Mouse (Mus musculus) forebrain, embryonic 15.5 days (tissue): ENCODE data around the gene Angel2. TPM values are rescaled to one million over a fixed set of nuclear protein-coding genes. Genes with fewer than 3 reads are reported as not detected.

Experiments
- polyA plus RNA-seq: library from polyadenylated mRNA; unstranded; fragments of >200 nt; fragmentation: Nextera tagmentation; extraction: Ambion mirVana; gene quantifications from 2 replicates; pipeline ENCODE4 v1.2.1, GENCODE M21; 2015

Angel2 gene
- polyA plus RNA-seq, 1 experiment from 2014 or later: 67.6 TPM

Other genes starting within 250 kb of the Angel2 start
- gene Rps6kc1, start 13.3 kb upstream of the Angel2 start, polyA plus RNA-seq: 27.9 and 28.4 TPM in 2 replicates
- gene Vash2, start 54.2 kb downstream of the Angel2 start, polyA plus RNA-seq: 84.1 and 88.7 TPM in 2 replicates
- gene Flvcr1, start 101.0 kb downstream of the Angel2 start, polyA plus RNA-seq: 6.9 and 8.1 TPM in 2 replicates
- gene Spata45, start 111.5 kb downstream of the Angel2 start, polyA plus RNA-seq: not detected in 2 replicates
- 10.3 and 12.6 TPM in 2 replicates for gene Tatdn3, start 137.8 kb downstream of the Angel2 start, polyA plus RNA-seq
- 9.7 and 10.5 TPM in 2 replicates for gene Nsl1, start 137.9 kb downstream of the Angel2 start, polyA plus RNA-seq
- gene Batf3, start 172.7 kb downstream of the Angel2 start, polyA plus RNA-seq: 1.6 and 1.9 TPM in 2 replicates
- not detected in 2 replicates for gene Fam71a, start 239.7 kb downstream of the Angel2 start, polyA plus RNA-seq